7 mouse cellular contexts compared by ENCODE assay signal in the genomic region with DNA sequence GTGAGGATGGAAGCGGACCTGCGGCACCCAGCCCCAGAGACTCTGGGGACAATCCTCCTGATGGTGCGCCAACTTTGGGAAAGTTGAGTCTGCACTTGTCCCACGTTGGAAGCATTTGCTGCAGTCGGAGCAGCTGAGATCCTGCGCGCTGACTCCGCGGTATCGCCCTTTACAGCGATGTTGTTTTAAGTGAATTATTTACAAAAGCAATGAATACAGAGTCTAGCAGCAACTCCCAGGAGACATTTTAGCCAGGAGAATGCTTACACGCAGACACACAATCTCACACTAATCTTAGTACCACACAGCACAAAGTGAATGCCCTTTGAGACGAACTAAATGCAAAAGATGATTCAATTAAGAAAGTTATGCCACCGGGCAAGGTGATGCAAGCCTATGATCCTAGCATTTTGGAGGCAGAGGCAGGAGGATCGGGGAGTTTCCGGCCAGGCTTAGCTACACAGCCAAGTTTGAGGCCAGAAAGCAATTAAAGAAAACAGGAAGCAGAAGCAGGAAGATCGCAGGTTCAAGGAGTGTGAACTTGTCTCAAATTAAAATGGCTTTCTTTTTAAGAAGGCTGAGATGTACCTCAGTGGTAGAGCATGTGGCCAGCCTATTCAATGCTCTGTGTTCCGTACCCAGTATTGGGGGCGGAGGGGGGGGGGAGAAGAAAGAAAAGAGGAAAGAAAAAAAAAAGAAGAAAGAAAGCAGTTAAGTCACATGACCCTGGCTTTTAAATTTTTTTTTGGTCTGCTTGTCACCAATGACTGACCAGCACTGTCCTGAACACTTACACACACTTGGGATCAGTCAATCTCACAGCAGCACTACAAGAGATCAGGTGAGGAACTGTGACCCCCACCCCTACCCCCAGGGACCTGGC. TPM values are rescaled to one million over a fixed set of nuclear protein-coding genes. Genes with fewer than 3 reads are reported as not detected.
DNase-seq lines count a peak whose midpoint lies in the region; ATAC-seq and TF ChIP-seq lines count a peak whose summit lies in the region.

No protein-coding gene starts in this region.

- peaks cover 9% of the 10 kb centered on the region; the same call in 1 of the 2 replicates for H3K36me3 ChIP-seq in forebrain, postnatal 0 days (ENCODE audit: insufficient read depth)
- H3K36me3 ChIP-seq in limb, embryonic 14.5 days (ENCODE audit: control insufficient read depth, insufficient read depth, low read length), result 0 out of 2 replicates have a peak, but pooled peaks cover 4% of the 10 kb centered on the region
- no peaks in the 10 kb centered on the region; the same call in 1 of the 2 replicates for H3K36me3 ChIP-seq in splenic B cell, adult 2 months (ENCODE audit: control insufficient read depth, insufficient read depth, low read length, poor library complexity, severe bottlenecking)

- TF ChIP-seq POLR2A in limb, embryonic 14.5 days (IDR thresholded peaks at IDR 0.05; ENCODE audit: borderline replicate concordance, extremely low read depth, insufficient read depth, insufficient read length), result no peak

- H3K9me3 ChIP-seq in forebrain, postnatal 0 days (ENCODE audit: low read length), result no peaks in the 10 kb centered on the region
- H3K9me3 ChIP-seq in limb, embryonic 14.5 days (ENCODE audit: control insufficient read depth, low read length), result no peaks in the 10 kb centered on the region

- WGBS in forebrain, postnatal 0 days, result 62% methylated on average over 19 of the region's 19 CpGs
- 78% methylated on average over 19 of the region's 19 CpGs for WGBS in limb, embryonic 14.5 days

- no peaks in the 10 kb centered on the region for H3K27me3 ChIP-seq in forebrain, postnatal 0 days (ENCODE audit: insufficient read depth, low read length)
- H3K27me3 ChIP-seq in limb, embryonic 14.5 days (ENCODE audit: control insufficient read depth, insufficient read depth, low read length), result no peaks in the 10 kb centered on the region
- no peaks in the 10 kb centered on the region for H3K27me3 ChIP-seq in splenic B cell, adult 2 months (ENCODE audit: control insufficient read depth, insufficient read depth, low read length, poor library complexity, severe bottlenecking)

- no peak for ATAC-seq in forebrain, postnatal 0 days
- no peak for ATAC-seq in limb, embryonic 14.5 days (ENCODE audit: low FRiP score, low read depth)

- H3K27ac ChIP-seq in forebrain, postnatal 0 days (ENCODE audit: low read depth, low read length), result 0 out of 2 replicates have a peak overlapping the region, but pooled peaks have one; percentile 15
- no peak overlapping the region; the same call in 1 of the 2 replicates for H3K27ac ChIP-seq in limb, embryonic 14.5 days (replicated peaks; ENCODE audit: low read depth, low read length)

- TF ChIP-seq CTCF in forebrain, postnatal 0 days (IDR thresholded peaks at IDR 0.05; ENCODE audit: low read depth), result no peak

- H3K4me3 ChIP-seq in forebrain, postnatal 0 days (ENCODE audit: low read depth, low read length), result peak overlapping the region; percentile 66
- H3K4me3 ChIP-seq in limb, embryonic 14.5 days (replicated peaks; ENCODE audit: low read length), result peak overlapping the region; percentile 68

- peak; percentile 20 for DNase-seq in A20 (ENCODE audit: low read depth, low spot score)
- DNase-seq in CD4-positive helper T cell, adult 2 months (ENCODE audit: low read depth, low spot score), result peak; percentile 69
- no peak for DNase-seq in forebrain, postnatal 0 days
- DNase-seq in limb, embryonic 14.5 days (ENCODE audit: low spot score), result no peak
- DNase-seq in splenic B cell, adult 2 months (ENCODE audit: low read depth, low spot score), result peak; percentile 62
- DNase-seq in ovary, postnatal 36 days (ENCODE audit: low spot score), result no peak
- no peak for DNase-seq in Muller cell, postnatal 12 days (ENCODE audit: inconsistent ontology term)

- peak overlapping the region; percentile 68 for H3K9ac ChIP-seq in forebrain, postnatal 0 days
- H3K9ac ChIP-seq in limb, embryonic 14.5 days (ENCODE audit: low read depth, low read length, severe bottlenecking), result peak overlapping the region; percentile 59; the same call in 1 of the 2 replicates

- peaks cover 39% of the 10 kb centered on the region for H3K4me1 ChIP-seq in forebrain, postnatal 0 days (ENCODE audit: insufficient read depth)
- peaks cover 22% of the 10 kb centered on the region for H3K4me1 ChIP-seq in limb, embryonic 14.5 days (ENCODE audit: control insufficient read depth, insufficient read depth, low read length)

- peak overlapping the region; percentile 78 for H3K4me2 ChIP-seq in forebrain, postnatal 0 days (ENCODE audit: low read depth)
- H3K4me2 ChIP-seq in limb, embryonic 14.5 days (replicated peaks; ENCODE audit: low read depth, low read length, severe bottlenecking), result peak overlapping the region; percentile 82

RNA-seq across cellular contexts. Expression of a gene that starts 2.0 kb away (rescaled TPM):
- 177 and 224 TPM in 2 replicates for total RNA-seq in forebrain, postnatal 0 days (2014; rRNA removed)
- polyA plus RNA-seq in forebrain, postnatal 0 days (2015; fragmentation: Nextera tagmentation; extraction: Ambion mirVana), result 134 and 156 TPM in 2 replicates
- 147 and 196 TPM in 2 replicates for polyA plus RNA-seq in limb, embryonic 14.5 days (2012; rRNA removed)
- 212 and 247 TPM in 2 replicates for polyA plus RNA-seq in limb, embryonic 14.5 days (2014; fragmentation: Nextera tagmentation; extraction: Ambion mirVana)

RNA-seq across cellular contexts. Expression of a gene that starts 23.7 kb away (rescaled TPM):
- 18.7 and 23.0 TPM in 2 replicates for total RNA-seq in forebrain, postnatal 0 days (2014; rRNA removed)
- polyA plus RNA-seq in forebrain, postnatal 0 days (2015; fragmentation: Nextera tagmentation; extraction: Ambion mirVana), result 18.0 and 20.3 TPM in 2 replicates
- polyA plus RNA-seq in limb, embryonic 14.5 days (2012; rRNA removed), result 12.1 and 16.2 TPM in 2 replicates
- 9.1 and 10.2 TPM in 2 replicates for polyA plus RNA-seq in limb, embryonic 14.5 days (2014; fragmentation: Nextera tagmentation; extraction: Ambion mirVana)

Comparison
In these comparisons a context has a peak if more than half of its experiments do, and no peak if none do; other contexts are left out.
1. DNase-seq: peak in A20 (single experiment), CD4-positive helper T cell, adult 2 months (single experiment) and splenic B cell, adult 2 months (single experiment); none in forebrain, postnatal 0 days (single experiment), limb, embryonic 14.5 days (single experiment), ovary, postnatal 36 days (single experiment) and Muller cell, postnatal 12 days (single experiment).